Mouse (Mus musculus): Measurements from ENCODE around the gene Dyrk4.

The Dyrk4 gene

DNA sequence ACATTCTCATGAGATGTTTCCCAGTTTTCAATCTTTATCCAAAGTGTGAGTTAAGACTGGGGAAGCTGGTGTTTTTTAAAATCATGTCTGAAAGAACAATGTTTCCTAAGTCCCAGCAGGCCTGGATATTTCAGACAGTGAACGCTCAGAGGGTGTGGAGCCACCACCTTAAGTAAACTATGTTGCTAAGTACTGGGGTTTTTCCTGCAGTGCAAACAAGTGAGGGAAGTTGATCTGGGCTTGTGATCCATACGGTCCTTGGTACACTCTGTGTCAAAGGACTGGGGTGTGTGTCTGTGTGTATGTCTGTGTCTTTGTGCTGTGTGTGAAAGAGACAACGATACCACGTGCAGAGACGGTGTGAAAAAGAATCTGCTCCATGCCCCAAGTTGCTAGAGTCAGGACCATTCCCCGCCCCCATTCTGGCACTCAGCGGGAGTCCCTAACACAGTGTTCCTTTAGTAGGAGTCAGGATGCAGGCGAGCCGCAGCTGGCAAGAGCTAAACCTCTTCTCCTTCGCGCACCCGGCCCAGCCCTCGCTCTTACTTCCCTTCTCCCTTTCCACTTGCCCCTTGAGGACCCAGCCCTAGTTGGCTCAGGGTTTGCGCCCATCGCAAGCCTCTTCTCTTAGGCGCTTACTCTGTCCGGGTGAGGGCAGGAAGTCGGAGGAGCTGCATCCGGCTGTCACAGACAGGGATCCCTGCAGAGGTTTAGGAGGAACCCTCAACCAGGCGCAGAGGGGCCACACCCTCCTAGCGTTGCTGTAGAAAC is at the start of gene Dyrk4:
Gene Dyrk4 (minus strand): TSS at position 729 of the 771 bp plus-strand sequence.
- DNase-seq (ENCODE audit: low read depth, low spot score), result no peak

DNA sequence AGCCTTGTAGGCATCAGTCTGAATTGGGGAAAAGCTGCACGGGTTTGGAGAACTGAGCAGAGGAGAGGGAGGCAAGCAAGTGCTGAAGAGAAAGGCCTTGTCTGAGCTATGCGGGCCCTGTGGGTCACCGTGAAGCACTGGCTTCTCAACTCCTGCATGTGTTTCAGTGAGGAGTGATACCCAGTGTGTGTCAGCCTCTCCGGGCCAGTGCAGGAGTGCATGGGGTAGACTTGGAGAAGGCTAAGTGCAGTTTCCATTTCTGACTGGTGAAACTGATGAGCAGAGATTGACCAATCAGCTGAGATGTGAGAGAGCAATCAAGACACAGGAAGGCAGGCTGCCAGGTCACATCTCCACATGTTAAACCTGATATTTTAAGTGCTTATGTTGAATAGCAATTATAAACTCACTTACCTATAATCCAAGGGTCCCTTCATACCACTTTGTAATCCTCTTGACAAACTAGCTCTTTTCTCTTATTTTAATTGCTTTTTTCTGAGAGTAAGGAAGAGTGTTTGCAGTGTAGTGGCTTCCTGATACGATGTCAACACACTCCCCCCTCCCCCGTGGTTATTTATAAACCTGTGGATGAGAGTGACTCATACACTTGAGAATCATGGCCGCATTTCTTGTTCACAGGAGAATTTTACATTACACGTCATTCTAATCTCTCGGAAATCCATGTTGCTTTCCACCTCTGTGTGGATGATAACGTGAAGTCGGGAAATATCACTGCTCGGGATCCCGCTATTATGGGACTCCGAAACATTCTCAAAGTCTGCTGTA is 44.8 kb upstream of the Dyrk4 start:
- no peaks in the 10 kb centered on the region for H3K27me3 ChIP-seq (ENCODE audit: control insufficient read depth, insufficient read depth, low read length, poor library complexity, severe bottlenecking)
- peaks cover 7% of the 10 kb centered on the region for H3K36me3 ChIP-seq (ENCODE audit: control insufficient read depth, insufficient read depth, low read length, poor library complexity, severe bottlenecking)
- DNase-seq (ENCODE audit: low read depth, low spot score), result no peak

More for the DNA sequence above, at the start of gene Dyrk4:
- H3K36me3 ChIP-seq (ENCODE audit: control insufficient read depth, insufficient read depth, low read length, poor library complexity, severe bottlenecking), result no peaks in the 10 kb centered on the region
- no peaks in the 10 kb centered on the region for H3K27me3 ChIP-seq (ENCODE audit: control insufficient read depth, insufficient read depth, low read length, poor library complexity, severe bottlenecking)

DNA sequence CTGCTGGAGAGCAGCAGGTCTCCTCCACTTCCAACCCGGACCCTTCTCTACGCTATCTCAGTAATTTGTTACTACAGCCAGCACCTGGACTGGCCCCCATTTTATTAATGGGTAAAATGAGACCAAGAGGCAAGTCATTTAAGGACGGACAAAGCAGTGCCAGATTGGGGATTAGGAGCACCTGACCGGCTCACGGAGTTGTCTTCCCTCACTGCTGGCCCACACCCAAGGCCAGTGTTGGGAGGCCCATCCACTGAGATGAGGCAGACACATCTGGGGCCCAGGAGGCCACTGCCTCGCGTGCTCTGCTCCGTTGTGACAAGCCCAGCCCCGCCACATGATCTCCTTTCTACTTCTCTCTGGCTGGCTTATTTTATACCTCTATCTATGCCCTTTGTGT is 41.8 kb upstream of the Dyrk4 start:
- Histone ChIP-seq H3K36me3 (ENCODE audit: control insufficient read depth, insufficient read depth, low read length, poor library complexity, severe bottlenecking) (peaks cover 6% of the 10 kb centered on the region), H3K27me3 (ENCODE audit: control insufficient read depth, insufficient read depth, low read length, poor library complexity, severe bottlenecking) (no peaks in the 10 kb centered on the region)
- no peak for DNase-seq (ENCODE audit: low read depth, low spot score)

DNA sequence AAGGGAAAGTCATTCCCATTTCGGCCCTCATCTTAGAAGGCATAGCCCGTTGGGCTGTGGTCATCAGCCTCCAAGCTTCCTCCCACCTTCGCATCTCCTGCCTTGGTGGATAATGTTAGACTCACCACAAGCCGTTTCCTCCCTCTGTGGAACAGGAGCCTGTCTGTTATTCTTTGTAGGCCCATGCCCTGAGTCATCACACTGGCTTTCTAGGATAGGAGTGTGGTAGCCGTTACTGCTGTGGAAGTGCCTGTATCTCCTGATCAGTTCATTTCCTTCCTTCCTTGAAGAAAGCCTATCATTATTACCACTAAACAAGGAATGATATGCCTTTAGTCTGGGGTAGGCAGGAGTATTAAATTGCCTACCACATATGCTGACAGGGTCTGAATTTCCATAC is 41.1 kb upstream of the Dyrk4 start:
- no peak for DNase-seq (ENCODE audit: low read depth, low spot score)
- Histone ChIP-seq H3K36me3 (ENCODE audit: control insufficient read depth, insufficient read depth, low read length, poor library complexity, severe bottlenecking) (peaks cover 6% of the 10 kb centered on the region), H3K27me3 (ENCODE audit: control insufficient read depth, insufficient read depth, low read length, poor library complexity, severe bottlenecking) (no peaks in the 10 kb centered on the region)

DNA sequence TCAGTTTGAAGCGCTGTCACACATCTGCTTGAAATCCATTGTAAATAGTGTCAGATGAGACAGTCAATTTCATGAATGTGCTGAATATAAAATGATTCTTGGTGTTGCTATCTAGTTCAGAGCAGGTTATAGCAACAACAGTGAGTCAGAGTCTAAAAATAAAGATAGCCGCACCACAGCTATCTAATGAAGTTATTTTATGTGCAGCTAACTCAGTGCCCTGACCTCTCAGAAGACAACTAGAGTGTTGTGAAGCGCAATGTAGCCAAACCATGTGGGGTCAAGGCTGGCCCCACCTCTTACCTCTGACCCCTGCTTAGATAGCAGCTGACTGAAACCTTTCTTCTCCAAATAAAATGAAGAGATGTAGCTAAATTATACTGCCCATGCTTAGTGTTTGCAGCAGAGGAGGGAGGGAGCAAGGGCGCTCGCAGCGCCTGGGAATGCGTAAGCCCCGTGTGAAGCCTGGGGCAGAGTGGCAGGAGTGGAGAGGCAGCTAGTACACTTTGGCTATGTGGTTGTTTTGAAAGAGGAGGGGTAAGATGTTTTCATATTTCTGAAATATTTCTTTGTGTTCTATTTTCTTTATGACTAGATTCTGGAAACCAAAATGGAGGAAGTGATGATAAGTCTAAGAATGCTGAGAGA is 39.9 kb upstream of the Dyrk4 start:
- H3K27me3 ChIP-seq (ENCODE audit: control insufficient read depth, insufficient read depth, low read length, poor library complexity, severe bottlenecking), result no peaks in the 10 kb centered on the region
- peaks cover 6% of the 10 kb centered on the region for H3K36me3 ChIP-seq (ENCODE audit: control insufficient read depth, insufficient read depth, low read length, poor library complexity, severe bottlenecking)
- DNase-seq (ENCODE audit: low read depth, low spot score), result no peak

DNA sequence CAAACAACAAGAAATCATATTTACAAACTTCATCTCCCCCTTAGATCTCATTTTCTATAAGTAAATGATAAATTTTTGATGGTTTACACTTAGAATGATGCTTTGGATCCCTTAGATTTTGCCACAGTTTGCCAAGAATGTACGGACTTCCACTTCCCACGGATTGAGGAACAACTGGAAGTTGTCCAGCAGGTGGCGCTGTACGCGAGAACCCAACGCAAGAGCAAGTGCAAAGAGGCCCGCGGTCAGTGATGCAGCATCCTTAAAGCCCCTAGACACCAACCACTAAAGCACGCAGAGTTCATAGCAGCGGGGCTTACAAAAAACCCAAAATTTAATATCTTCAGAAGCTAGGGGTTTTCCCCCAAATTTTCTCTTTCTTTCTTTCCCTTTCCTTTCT is 34.1 kb upstream of the Dyrk4 start:
- H3K36me3 ChIP-seq (ENCODE audit: control insufficient read depth, insufficient read depth, low read length, poor library complexity, severe bottlenecking), result peaks cover 6% of the 10 kb centered on the region
- peak; percentile 82 for DNase-seq (ENCODE audit: low read depth, low spot score)
- H3K27me3 ChIP-seq (ENCODE audit: control insufficient read depth, insufficient read depth, low read length, poor library complexity, severe bottlenecking), result no peaks in the 10 kb centered on the region

DNA sequence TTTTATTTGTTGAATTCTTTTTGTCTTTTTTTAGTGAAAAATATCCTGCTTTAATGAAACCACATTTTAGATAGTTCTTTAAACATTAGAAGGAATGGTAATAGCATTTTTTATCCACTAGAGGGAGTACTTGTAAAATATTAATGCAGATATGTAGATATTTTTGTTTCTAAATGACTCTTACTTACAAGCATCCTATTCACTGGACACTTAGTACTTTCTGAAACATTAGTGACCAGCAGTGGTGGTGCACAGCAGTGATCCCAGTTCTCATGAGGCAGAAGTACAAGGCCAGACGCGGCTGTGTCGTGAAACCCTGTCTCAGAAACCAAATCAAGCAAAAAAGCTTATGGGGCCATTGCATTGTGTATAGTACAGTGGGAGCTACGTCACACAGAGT is 26.7 kb upstream of the Dyrk4 start:
- Histone ChIP-seq H3K27me3 (ENCODE audit: control insufficient read depth, insufficient read depth, low read length, poor library complexity, severe bottlenecking) (no peaks in the 10 kb centered on the region), H3K36me3 (ENCODE audit: control insufficient read depth, insufficient read depth, low read length, poor library complexity, severe bottlenecking) (peaks cover 7% of the 10 kb centered on the region)
- peak; percentile 29 for DNase-seq (ENCODE audit: low read depth, low spot score)

DNA sequence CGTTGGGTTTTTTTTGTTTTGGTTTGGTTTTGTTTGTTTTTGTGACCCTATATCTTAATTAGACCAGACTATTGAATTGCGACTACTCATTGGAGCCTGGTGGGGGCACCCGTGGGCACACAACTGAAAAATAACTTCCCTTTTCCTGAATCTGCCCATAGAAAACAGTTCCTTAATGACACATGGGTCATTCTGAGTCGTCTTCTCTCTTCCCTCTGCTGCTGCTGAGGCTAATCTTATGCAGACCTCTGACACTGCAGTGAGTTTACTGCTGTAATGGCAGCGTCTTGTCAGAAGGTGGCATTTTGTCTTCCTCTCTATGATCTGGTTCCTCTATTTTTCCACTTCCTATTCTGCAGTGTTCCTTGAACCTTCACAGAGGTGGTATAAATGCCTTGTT is 18.8 kb upstream of the Dyrk4 start:
- H3K27me3 ChIP-seq (ENCODE audit: control insufficient read depth, insufficient read depth, low read length, poor library complexity, severe bottlenecking), result no peaks in the 10 kb centered on the region
- peaks cover 8% of the 10 kb centered on the region for H3K36me3 ChIP-seq (ENCODE audit: control insufficient read depth, insufficient read depth, low read length, poor library complexity, severe bottlenecking)
- DNase-seq (ENCODE audit: low read depth, low spot score), result peak; percentile 80

DNA sequence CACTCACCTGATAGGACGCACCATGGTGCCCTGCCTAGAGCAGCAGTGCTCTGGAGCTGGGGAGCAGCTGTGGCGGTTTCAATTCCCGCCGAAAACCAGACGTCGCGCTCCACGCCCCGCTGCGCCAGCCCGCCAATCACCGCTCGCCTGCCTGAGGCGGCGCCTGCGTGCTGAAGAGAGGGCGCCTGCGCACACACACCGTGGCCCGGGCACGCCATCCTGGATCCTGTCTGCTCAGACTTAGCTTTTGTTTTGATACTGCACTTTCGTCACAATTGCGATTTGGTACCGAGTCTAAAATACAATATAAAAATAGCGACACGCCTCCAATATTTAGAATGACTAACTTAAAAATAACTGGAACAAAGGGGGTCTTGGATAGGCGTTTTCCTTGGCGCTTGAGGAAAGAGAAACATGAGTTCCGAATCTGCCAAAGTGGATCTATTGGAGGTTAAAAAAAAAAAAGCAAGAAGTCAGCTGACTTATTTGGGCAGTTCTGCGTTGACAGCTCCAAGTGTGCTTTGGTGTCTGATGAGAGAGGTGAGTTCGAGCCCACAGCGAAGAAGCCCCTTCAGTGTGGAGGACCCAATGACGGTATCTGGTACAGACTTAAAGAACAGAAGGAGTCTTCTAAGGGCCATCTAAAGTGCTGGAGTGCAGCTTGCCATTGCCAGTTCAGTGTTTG is 18.0 kb upstream of the Dyrk4 start, which contains the start of the genes Rad51ap1 and D6Wsu163e:
Gene Rad51ap1 (minus strand): TSS at position 101 of the 685 bp plus-strand sequence.
Gene D6Wsu163e (plus strand): TSS at position 476 of the 685 bp plus-strand sequence.
- Histone ChIP-seq H3K27me3 (ENCODE audit: control insufficient read depth, insufficient read depth, low read length, poor library complexity, severe bottlenecking) (no peaks in the 10 kb centered on the region), H3K36me3 (ENCODE audit: control insufficient read depth, insufficient read depth, low read length, poor library complexity, severe bottlenecking) (peaks cover 8% of the 10 kb centered on the region)
- DNase-seq (ENCODE audit: low read depth, low spot score), result peak; percentile 97

DNA sequence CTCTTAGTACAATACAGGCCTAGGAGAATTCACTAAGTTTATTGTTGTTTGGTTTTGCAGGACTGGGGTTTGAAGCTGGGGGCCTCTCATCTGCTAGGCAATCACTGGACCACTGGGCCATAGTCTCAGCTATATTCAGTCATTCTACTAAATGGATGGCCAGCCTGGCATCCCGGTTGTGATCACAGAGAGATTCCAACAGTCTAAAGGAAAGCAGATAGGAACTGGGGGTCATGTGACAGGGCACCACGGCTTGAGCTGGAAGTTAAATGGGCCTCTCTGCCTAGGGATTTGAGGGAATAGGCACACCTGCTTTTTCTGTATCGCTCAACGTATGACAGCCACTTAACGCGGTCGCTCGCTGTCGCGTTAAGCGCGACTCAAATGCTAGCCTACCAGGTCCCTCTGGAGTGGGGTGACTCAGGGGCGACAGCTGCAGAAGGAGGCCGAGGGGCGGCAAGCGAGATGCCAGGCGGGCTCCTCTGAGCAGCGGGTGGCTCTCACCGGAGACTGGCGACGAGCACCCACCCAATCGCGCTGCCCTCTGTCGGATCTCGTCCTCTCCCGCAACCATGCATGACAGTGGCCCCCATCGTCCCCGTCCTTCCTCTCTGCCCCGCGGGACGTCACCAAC is 17.3 kb upstream of the Dyrk4 start:
- no peak for DNase-seq (ENCODE audit: low read depth, low spot score)
- Histone ChIP-seq H3K36me3 (ENCODE audit: control insufficient read depth, insufficient read depth, low read length, poor library complexity, severe bottlenecking) (peaks cover 5% of the 10 kb centered on the region), H3K27me3 (ENCODE audit: control insufficient read depth, insufficient read depth, low read length, poor library complexity, severe bottlenecking) (no peaks in the 10 kb centered on the region)

DNA sequence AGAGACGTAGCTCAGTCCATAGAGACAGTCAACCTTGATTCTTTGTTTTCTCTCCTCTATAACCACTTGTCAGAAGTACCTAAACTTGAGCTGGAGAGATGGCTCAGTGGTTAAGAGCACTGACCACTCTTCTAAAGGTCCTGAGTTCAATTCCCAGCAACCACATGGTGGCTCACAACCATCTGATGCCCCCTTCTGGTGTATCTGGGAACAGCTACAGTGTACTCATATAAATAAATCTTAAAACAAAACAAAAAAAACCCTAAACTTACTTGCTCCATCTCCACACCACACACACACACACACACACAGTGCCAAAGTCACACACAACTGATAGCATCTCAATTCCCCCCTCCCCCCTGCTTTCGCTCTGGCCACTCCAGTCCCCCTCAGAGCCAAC is 16.4 kb upstream of the Dyrk4 start:
- H3K27me3 ChIP-seq (ENCODE audit: control insufficient read depth, insufficient read depth, low read length, poor library complexity, severe bottlenecking), result no peaks in the 10 kb centered on the region
- H3K36me3 ChIP-seq (ENCODE audit: control insufficient read depth, insufficient read depth, low read length, poor library complexity, severe bottlenecking), result peaks cover 3% of the 10 kb centered on the region
- DNase-seq (ENCODE audit: low read depth, low spot score), result peak; percentile 26

DNA sequence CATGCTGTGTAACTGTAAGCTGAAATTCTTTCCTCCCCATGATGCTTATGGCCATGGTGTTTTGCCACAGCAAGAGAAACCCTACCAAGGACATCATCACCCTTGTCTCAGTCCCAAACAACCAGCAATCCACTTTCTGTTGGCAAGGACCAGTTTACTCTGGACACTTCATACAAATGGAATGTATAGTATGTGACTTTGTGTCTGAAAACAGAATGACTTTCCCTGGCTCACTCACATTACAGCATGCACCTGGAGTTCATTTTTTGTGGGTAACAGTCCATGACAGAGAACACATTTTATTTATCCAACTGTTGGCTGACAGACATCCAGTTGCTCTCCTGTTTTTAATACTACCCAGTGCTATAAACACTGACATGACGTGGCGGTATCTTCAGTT is 11.3 kb upstream of the Dyrk4 start:
- Histone ChIP-seq H3K36me3 (ENCODE audit: control insufficient read depth, insufficient read depth, low read length, poor library complexity, severe bottlenecking) (no peaks in the 10 kb centered on the region), H3K27me3 (ENCODE audit: control insufficient read depth, insufficient read depth, low read length, poor library complexity, severe bottlenecking) (no peaks in the 10 kb centered on the region)
- no peak for DNase-seq (ENCODE audit: low read depth, low spot score)

DNA sequence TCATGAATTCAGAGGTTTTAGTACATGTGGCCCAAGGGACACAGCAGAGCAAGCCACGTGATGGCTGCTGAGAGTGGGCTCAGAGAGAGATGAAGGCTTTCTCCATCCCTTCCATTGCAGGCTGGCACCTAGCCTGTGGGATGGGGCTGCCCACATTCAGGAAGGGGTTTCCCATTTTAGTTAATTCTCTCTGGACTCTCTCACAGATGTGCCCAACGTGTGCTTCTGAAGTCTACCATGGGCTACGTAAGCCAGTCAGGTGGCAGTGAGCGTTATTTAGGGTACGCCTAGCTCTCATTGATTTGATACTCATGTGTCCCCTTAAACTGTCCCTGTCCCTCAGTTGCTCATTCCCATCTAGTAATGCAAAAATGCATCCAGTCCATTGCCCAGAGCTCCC is 6.7 kb downstream of the Dyrk4 start:
- H3K27me3 ChIP-seq (ENCODE audit: control insufficient read depth, insufficient read depth, low read length, poor library complexity, severe bottlenecking), result no peaks in the 10 kb centered on the region
- no peak for DNase-seq (ENCODE audit: low read depth, low spot score)
- H3K36me3 ChIP-seq (ENCODE audit: control insufficient read depth, insufficient read depth, low read length, poor library complexity, severe bottlenecking), result no peaks in the 10 kb centered on the region

DNA sequence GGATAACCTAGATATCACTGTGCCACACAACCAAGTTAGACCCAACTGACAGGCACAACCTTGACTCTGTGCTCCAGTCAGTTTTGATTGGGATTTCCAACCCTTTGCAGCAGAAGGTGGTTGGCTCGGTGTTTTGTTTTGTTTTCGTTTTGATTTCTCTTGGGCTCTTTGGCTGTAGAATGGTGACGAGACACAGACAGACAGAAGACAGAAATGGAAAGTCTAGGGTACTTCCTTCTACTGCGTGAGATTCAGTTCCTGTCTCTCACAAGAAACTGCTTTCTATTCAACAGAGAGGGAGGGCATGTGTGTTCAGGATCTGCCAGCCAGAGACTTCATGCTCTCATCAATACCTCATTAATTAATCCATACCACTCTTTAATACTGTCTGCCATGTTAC is 10.9 kb downstream of the Dyrk4 start:
- Histone ChIP-seq H3K27me3 (ENCODE audit: control insufficient read depth, insufficient read depth, low read length, poor library complexity, severe bottlenecking) (no peaks in the 10 kb centered on the region), H3K36me3 (ENCODE audit: control insufficient read depth, insufficient read depth, low read length, poor library complexity, severe bottlenecking) (no peaks in the 10 kb centered on the region)
- DNase-seq (ENCODE audit: low read depth, low spot score), result peak; percentile 40

Data from splenic B cell, adult 2 months (primary cell).